Mouse (Mus musculus) left cerebral cortex, postnatal 10 days (tissue): Measurements from ENCODE around the gene Itsn1. TPM values are rescaled to one million over a fixed set of nuclear protein-coding genes. Genes with fewer than 3 reads are reported as not detected.

Experiments
- DNase-seq, 2 experiments: peaks; one replicate each; pipeline ENCODE4 v3.0.0; 2021 to 2022; ENCODE audit warnings: low spot score in 2 of 2, mixed read lengths in 1 of 2; ENCODE audit errors: extremely low spot score in 1 of 2
- intact Hi-C: fragments of 180-260 bp; cut with DNase I; formaldehyde crosslinking; loops from one replicate; pipeline ENCODE4 v1.15.1; 2025
- microRNA-seq: library from miRNA; unstranded; fragments of <30 nt; microRNA quantifications from one replicate; pipeline ENCODE4 v1.2.0, GENCODE M21; 2022
- total RNA-seq, 2 experiments: library from RNA; stranded (reverse); gene quantifications; 2 replicates each; pipeline ENCODE4 v1.2.3; 2021

The Itsn1 gene
- total RNA-seq, 2 experiments from 2014 or later: 132 to 137 TPM

DNA sequence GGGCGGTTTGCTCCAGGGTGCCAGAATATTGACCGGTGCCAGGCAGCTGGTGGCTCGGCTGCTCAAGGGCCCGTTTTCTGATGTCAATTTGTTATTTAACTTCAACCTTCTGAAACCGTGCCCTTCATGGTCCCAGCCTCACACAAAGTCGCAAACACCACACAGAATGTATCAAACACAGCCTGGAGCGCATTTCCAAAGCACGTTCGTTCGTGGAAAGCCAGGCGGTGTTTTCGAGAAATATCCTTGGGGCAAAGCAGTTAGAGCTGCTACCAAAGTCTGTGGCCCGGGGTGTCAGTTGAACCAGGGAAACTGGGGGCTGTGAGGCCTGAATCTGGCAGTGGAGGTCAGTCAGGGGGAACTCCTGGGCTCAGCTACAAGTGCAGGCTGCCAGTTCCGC lies 213.1 kb downstream of the Itsn1 start:
- intact Hi-C loops: no loop called here

DNA sequence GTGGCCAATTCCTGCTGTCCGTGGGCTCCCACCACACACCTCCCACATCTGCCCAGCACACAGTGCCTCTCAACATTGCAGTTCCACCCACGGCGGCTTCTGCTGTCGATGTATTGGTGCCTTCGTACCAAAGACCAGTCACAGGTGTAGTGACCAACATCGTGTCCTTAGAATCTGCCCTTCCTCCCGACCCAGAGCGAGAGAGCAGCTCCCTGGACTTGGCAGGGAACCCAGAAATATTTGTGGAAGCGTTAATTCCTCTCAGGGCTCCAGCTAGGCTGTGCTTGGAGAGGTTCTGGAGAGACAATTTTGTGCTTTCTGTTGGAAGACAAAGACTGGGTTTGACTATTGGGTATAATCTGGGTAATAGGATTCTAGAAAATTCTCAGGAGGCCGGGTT lies 217.2 kb downstream of the Itsn1 start:
- intact Hi-C loops: no loop called here
- DNase-seq: no peak

More for the DNA sequence above, 213.1 kb downstream of the Itsn1 start:
- no peak for DNase-seq

DNA sequence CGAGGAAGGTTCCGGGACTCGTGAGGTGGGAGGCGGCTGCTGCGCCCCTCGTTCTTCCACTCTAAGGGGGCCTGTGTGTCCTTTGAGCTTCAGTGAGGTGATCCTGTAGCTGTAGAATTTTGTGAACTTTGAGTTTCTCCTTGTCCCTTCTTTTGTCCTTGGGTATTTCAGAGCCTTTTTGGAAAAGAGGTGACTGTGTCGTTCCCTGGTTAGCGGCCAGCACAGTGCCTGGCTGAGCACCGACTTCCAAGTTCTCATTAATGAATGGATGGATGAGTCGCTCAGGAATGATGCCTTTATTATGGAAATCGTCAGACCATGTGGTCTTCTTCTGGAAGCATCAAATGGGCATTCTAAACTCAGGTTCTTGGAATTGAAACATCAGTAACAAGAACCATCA lies 218.0 kb downstream of the Itsn1 start:
- intact Hi-C loops: no loop called here
- no peak for DNase-seq

- intact Hi-C loops: no loop called here
- no peak for DNase-seq
Observed at GRCm38 (mm10) chr16:91953967-91954366, 224.9 kb downstream of the Itsn1 start.

DNA sequence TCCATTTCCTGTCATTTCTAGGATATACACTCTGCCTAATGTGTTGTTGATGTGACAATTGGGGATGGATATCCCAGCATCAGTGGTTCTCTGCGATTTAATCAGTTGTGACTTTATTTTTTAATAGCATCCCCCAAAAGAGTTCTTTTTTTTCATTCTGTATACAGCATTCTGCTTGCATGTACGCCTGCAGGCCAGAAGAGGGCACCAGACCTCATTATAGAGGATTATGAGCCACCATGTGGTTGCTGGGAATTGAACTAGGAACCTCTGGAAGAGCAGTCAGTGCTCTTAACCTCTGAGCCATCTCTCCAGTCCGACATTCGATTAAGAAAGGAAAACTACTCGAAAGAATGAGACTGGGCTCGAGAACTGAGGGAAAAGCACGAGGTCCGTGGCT lies 225.7 kb downstream of the Itsn1 start:
- intact Hi-C loops: no loop called here

DNA sequence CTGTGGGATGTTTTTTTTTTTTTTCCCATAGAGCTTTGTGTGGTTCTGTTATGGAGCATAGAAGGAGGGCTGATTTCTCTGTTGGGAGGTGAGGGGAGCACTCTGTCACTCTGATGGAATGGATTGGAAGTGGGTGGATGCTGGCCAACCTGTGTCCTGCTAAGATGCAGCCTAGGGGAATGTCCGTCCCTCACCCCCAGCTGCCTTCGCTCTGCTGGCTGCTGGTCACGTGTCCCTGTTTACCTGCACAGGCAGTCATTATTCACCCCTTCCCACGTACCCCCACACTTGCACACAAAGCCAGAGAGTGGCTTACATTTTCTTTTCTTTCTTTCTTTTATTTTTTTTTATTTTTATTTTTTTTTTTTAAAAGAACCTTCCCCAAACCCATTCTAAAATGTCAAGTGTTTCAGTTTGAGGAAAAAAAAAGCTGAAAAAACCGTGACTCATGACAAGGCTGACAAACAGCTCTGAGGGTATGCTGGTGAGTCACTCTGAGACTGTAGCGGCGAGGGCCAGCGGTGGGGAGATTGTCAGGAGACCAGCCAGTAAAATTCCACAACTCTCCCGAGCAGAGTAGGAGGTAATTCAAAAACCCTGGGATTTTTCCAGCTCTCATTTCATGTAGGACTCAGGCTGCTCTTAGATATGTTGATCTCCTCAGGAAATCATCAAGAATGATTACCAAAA lies 233.3 kb downstream of the Itsn1 start:
- intact Hi-C loops: no loop called here
- peak; percentile 51 to 59 for DNase-seq

More for the DNA sequence above, 225.7 kb downstream of the Itsn1 start:
- no peak for DNase-seq

DNA sequence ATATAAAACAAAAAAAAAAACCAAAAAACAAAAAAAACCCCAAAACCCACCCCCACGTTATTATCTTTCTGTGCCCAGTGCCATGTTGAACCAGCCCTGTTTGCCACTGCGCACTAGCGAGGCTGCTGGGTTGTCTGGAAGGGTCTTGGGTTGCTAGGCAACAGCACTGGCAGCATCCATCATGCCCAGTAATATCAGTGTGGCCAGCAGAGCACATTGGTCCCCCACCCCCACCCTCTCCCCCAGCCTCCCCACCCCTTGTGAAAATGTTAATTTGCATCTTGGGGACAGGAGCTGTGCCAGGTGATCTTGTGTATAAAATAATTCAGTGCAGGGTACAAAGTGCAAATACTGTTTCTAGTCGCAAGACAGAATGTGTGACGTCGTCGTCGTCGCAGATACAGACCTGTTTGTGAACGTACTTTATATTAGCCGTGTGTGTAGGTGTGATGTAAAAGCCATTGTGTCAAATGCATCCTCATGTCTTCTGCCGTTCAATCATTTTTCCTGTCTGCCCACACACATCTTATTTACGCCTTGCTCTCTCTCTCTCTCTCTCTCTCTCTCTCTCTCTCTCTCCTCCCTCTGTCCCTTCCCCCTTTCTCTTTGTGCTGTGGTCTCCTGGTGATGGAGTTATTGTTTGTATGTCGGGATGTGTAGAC lies 233.9 kb downstream of the Itsn1 start:
- DNase-seq: peak; percentile 47 to 62
- intact Hi-C loops: no loop called here

DNA sequence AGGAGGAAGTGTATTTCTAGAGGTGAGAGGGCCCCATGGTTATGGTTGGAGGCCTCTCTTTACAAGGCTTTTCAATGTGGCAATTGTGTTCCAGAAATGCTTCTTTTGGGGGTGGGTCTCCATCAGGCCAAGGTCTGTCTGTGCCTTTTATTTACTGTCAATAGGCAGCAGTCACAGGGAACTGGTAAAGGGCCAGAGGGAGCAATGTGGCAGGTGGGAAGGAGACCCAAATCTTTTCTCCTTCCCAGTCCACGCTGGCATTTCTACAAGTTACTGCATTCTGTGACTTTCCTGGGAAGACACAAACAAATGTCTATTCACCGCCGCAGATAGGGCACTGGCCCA lies 234.4 kb downstream of the Itsn1 start:
- no peak for DNase-seq
- intact Hi-C loops: no loop called here

- intact Hi-C loops: no loop called here
- DNase-seq: no peak
Observed at GRCm38 (mm10) chr16:91964308-91965178, 235.5 kb downstream of the Itsn1 start.

GRCm38 (mm10) chr16:91968725-91969124 lies 239.6 kb downstream of the Itsn1 start:
- no peak for DNase-seq
- intact Hi-C loops: no loop called here

DNA sequence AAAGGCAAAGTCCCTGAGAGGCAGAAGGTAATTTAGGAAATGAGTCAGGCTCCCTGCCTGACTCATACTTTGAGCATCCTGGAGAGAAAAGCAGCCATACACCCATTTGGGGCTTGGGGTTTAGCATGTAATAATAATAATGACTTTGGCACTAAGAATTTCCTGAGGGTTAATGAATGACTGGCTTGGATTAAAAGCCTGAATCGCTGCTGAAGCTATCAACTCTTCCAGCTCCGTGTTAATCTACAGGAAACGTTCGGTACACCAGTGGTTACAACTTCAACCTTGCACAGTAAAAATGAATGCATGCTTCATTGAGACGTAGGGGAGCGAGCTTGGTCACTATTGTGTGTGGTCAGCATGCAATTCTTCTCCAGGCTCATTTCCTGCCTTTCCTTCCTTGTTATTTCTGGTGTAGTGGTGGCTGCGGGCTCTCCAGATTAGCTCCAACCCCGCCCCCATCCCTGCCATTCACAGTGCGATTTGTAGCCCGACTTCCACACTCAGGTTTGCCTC lies 240.5 kb downstream of the Itsn1 start:
- no peak for DNase-seq
- intact Hi-C loops: no loop called here

Small RNA genes within 50 kb of the gene (microRNA-seq; reads per million reads assigned to microRNA genes)
- gene Gm27773: not detected

Other genes starting within 250 kb of the Itsn1 start
- gene Ifnar1, start 244.0 kb upstream of the Itsn1 start, total RNA-seq: 10 to 100 TPM; 68.8 to 75.0 TPM
- 10 to 100 TPM; 74.8 to 82.0 TPM for gene Ifngr2, start 182.2 kb upstream of the Itsn1 start, total RNA-seq
- 10 to 100 TPM; 92.3 to 95.0 TPM for gene Tmem50b, start 131.5 kb upstream of the Itsn1 start, total RNA-seq
- gene Dnajc28, start 110.3 kb upstream of the Itsn1 start, total RNA-seq: 1 to 10 TPM; 3.4 to 4.7 TPM
- 10 to 100 TPM; 45.3 to 58.8 TPM for gene Gart, start 82.3 kb upstream of the Itsn1 start, total RNA-seq
- gene Son, start 81.8 kb upstream of the Itsn1 start, total RNA-seq: 100 to 1,000 TPM; 211 to 212 TPM
- 10 to 100 TPM; 24.9 to 28.8 TPM for gene Donson, start 40.5 kb upstream of the Itsn1 start, total RNA-seq
- gene Cryzl1, start 306 bp upstream of the Itsn1 start, total RNA-seq: 10 to 100 TPM; 87.9 to 97.1 TPM